Mouse (Mus musculus) intestine, embryonic 14.5 days (tissue): ENCODE measurements around the gene Fa2h. TPM values are rescaled to one million over a fixed set of nuclear protein-coding genes. Genes with fewer than 3 reads are reported as not detected.
"Not testable (repeated sequence)": the region's sequence is repeated elsewhere in the genome, so short reads cannot be mapped to it uniquely, and the experiment has no call there.

Source experiments
- ATAC-seq: fragments of 200-750 bp; cut with Nextera tagmentation; replicated peaks from 2 replicates; pipeline ENCODE4 v1.8.0; 2017; ENCODE audit warnings: low read depth, moderate number of reproducible peaks, moderate TSS enrichment, moderate library complexity; ENCODE audit not compliant: low FRiP score, low TSS enrichment
- DNase-seq: peaks from one replicate; pipeline ENCODE4 v3.0.0-alpha.2; 2018; ENCODE audit warnings: low spot score
- H3K27ac ChIP-seq: fragments of 300-500 bp; sonication (generic); 2 replicates; pipeline ENCODE4 v1.5.1; 2014; ENCODE audit warnings: low read depth, mild to moderate bottlenecking, control low read depth
- H3K27me3 ChIP-seq: fragments of 300-500 bp; sonication (generic); replicated peaks from 2 replicates; pipeline ENCODE4 v1.6.1; 2014; ENCODE audit warnings: low read length, control low read depth; ENCODE audit not compliant: control insufficient read depth, insufficient read depth
- H3K36me3 ChIP-seq: fragments of 300-500 bp; sonication (generic); 2 replicates; pipeline ENCODE4 v1.6.1; 2014; ENCODE audit warnings: low read length, control low read depth; ENCODE audit not compliant: control insufficient read depth, insufficient read depth
- H3K4me1 ChIP-seq: fragments of 300-500 bp; sonication (generic); replicated peaks from 2 replicates; pipeline ENCODE4 v1.6.1; 2014; ENCODE audit warnings: low read length, control low read depth, mixed read lengths; ENCODE audit not compliant: control insufficient read depth, insufficient read depth
- H3K4me2 ChIP-seq: fragments of 300-500 bp; sonication (generic); 2 replicates; pipeline ENCODE4 v1.6.1; 2014; ENCODE audit warnings: low read length
- H3K4me3 ChIP-seq: fragments of 300-500 bp; sonication (generic); 2 replicates; pipeline ENCODE4 v1.5.1; 2014; ENCODE audit warnings: low read depth, low read length, control low read depth, mixed read lengths
- H3K9ac ChIP-seq: fragments of 300-500 bp; sonication (generic); 2 replicates; pipeline ENCODE4 v1.6.1; 2014; ENCODE audit warnings: mild to moderate bottlenecking, low read length
- H3K9me3 ChIP-seq: fragments of 300-500 bp; sonication (generic); 2 replicates; pipeline ENCODE4 v1.6.1; 2016; ENCODE audit warnings: low read length, control low read depth; ENCODE audit not compliant: control insufficient read depth
- WGBS: fragments of 180-500 bp; shearing (Covaris S2); extraction: QIAGEN DNeasy Blood & Tissue Kit; methylation state at CpG from one replicate; pipeline ENCODE4 v1.1.7; 2014; 5-methylcytosine and 5-hydroxymethylcytosine counted together
- polyA plus RNA-seq: library from polyadenylated mRNA; unstranded; fragments of >200 nt; fragmentation: Nextera tagmentation; extraction: Ambion mirVana; gene quantifications from 2 replicates; pipeline ENCODE4 v1.2.1, GENCODE M21; 2014

The Fa2h gene
- polyA plus RNA-seq, 1 experiment from 2014 or later: 0.97 TPM

- 86% methylated on average over 12 of the region's 12 CpGs for WGBS
- ATAC-seq: no peak
- no peaks in the 10 kb centered on the region for H3K9me3 ChIP-seq
- no peak overlapping the region for H3K4me3 ChIP-seq
- H3K4me1 ChIP-seq: no peaks in the 10 kb centered on the region
- H3K27ac ChIP-seq: no peak overlapping the region
- no peak for DNase-seq
- H3K27me3 ChIP-seq: no peaks in the 10 kb centered on the region
- no peaks in the 10 kb centered on the region for H3K36me3 ChIP-seq
- no peak overlapping the region for H3K4me2 ChIP-seq
- no peak overlapping the region for H3K9ac ChIP-seq
Measured at GRCm38 (mm10) chr8:111314729-111315128, 78.9 kb downstream of the Fa2h start.

GRCm38 (mm10) chr8:111313961-111314360 lies 79.7 kb downstream of the Fa2h start:
- H3K9me3 ChIP-seq, DNase-seq, H3K27me3 ChIP-seq, H3K36me3 ChIP-seq, ATAC-seq, H3K4me3 ChIP-seq, H3K4me2 ChIP-seq, H3K4me1 ChIP-seq, H3K27ac ChIP-seq, H3K9ac ChIP-seq: not testable (repeated sequence)
- WGBS: 94% methylated on average over 6 of the region's 6 CpGs

- H3K36me3 ChIP-seq: no peaks in the 10 kb centered on the region
- WGBS: 73% methylated on average over 3 of the region's 3 CpGs
- H3K4me2 ChIP-seq: no peak overlapping the region
- no peak for ATAC-seq
- DNase-seq: no peak
- no peak overlapping the region for H3K9ac ChIP-seq
- H3K9me3 ChIP-seq: no peaks in the 10 kb centered on the region
- no peaks in the 10 kb centered on the region for H3K4me1 ChIP-seq
- H3K27me3 ChIP-seq: no peaks in the 10 kb centered on the region
- no peak overlapping the region for H3K4me3 ChIP-seq
- H3K27ac ChIP-seq: no peak overlapping the region
Measured at GRCm38 (mm10) chr8:111312758-111313162, 80.9 kb downstream of the Fa2h start.

GRCm38 (mm10) chr8:111310006-111310405 lies 83.6 kb downstream of the Fa2h start:
- H3K9me3 ChIP-seq, ATAC-seq, H3K4me3 ChIP-seq, H3K4me2 ChIP-seq, H3K27me3 ChIP-seq, DNase-seq, H3K36me3 ChIP-seq, H3K27ac ChIP-seq, H3K9ac ChIP-seq, H3K4me1 ChIP-seq: not testable (repeated sequence)
- WGBS: 87% methylated on average over 14 of the region's 15 CpGs

GRCm38 (mm10) chr8:111305031-111305730 lies 88.4 kb downstream of the Fa2h start:
- Histone ChIP-seq H3K27ac (no peak overlapping the region), H3K9ac (no peak overlapping the region), H3K4me1 (no peaks in the 10 kb centered on the region), H3K4me3 (no peak overlapping the region), H3K36me3 (no peaks in the 10 kb centered on the region), H3K4me2 (no peak overlapping the region), H3K27me3 (no peaks in the 10 kb centered on the region), H3K9me3 (no peaks in the 10 kb centered on the region)
- DNase-seq: no peak
- no peak for ATAC-seq
- WGBS: 36% methylated on average over 5 of the region's 5 CpGs

GRCm38 (mm10) chr8:111304359-111304758 lies 89.3 kb downstream of the Fa2h start:
- DNase-seq (no peak), ATAC-seq (no peak)
- no peaks in the 10 kb centered on the region for H3K4me1 ChIP-seq
- H3K9ac ChIP-seq: no peak overlapping the region
- H3K9me3 ChIP-seq: no peaks in the 10 kb centered on the region
- H3K4me2 ChIP-seq: no peak overlapping the region
- no peaks in the 10 kb centered on the region for H3K27me3 ChIP-seq
- WGBS: 82% methylated on average over 3 of the region's 3 CpGs
- H3K36me3 ChIP-seq: no peaks in the 10 kb centered on the region
- no peak overlapping the region for H3K27ac ChIP-seq
- H3K4me3 ChIP-seq: no peak overlapping the region

- DNase-seq: peak; percentile 4
- WGBS: 74% methylated on average over 5 of the region's 5 CpGs
- not testable (repeated sequence) for H3K9ac ChIP-seq, H3K27ac ChIP-seq, H3K4me2 ChIP-seq, H3K9me3 ChIP-seq, H3K27me3 ChIP-seq, ATAC-seq, H3K4me1 ChIP-seq, H3K4me3 ChIP-seq, H3K36me3 ChIP-seq
Measured at GRCm38 (mm10) chr8:111303076-111303803, 90.4 kb downstream of the Fa2h start.

- Histone ChIP-seq H3K4me1 (peaks cover 13% of the 10 kb centered on the region; the same call in 1 of the 2 replicates), H3K27ac (peak overlapping the region; percentile 69), H3K36me3 (peaks cover 11% of the 10 kb centered on the region), H3K9me3 (no peaks in the 10 kb centered on the region), H3K4me3 (peak overlapping the region; percentile 97), H3K27me3 (no peaks in the 10 kb centered on the region), H3K4me2 (peak overlapping the region; percentile 49), H3K9ac (no peak overlapping the region)
- ATAC-seq (no peak), DNase-seq (no peak)
- WGBS: 66% methylated on average over 11 of the region's 11 CpGs
Measured at GRCm38 (mm10) chr8:111300597-111301546, 92.8 kb downstream of the Fa2h start.
